ENCODE assay signal across 9 mouse cellular contexts in genomic region chr11:34010859-34011172, GRCm38 (mm10). TPM values are rescaled to one million over a fixed set of nuclear protein-coding genes. Genes with fewer than 3 reads are reported as not detected.
DNase-seq lines count a peak whose midpoint lies in the region; ATAC-seq and TF ChIP-seq lines count a peak whose summit lies in the region.
"Had no signal": no experiment of that assay in that cellular context is flagged by ENCODE, and none has a peak within 500 bp of the region (broad histone marks: within the 10 kb centered on the region; RNA-seq: fewer than 3 reads in every experiment).

No protein-coding gene starts in this region.

- peaks cover 25 to 45% of the 10 kb centered on the region in 2 experiments for H3K4me1 ChIP-seq in CH12.LX (ENCODE audit: control insufficient read depth in 1 of 2, insufficient read depth in 2 of 2)
- no peaks in the 10 kb centered on the region for H3K4me1 ChIP-seq in forebrain, embryonic 12.5 days
- H3K4me1 ChIP-seq in midbrain, embryonic 13.5 days (replicated peaks): no peaks in the 10 kb centered on the region

- dilution Hi-C loops in CH12.LX (cut with MboI; ENCODE audit: extremely low pct_ligation_motif_present, extremely low pct_unique_long_range_greater_than_20kb, low sequenced_read_pairs): no loop called here

- TF ChIP-seq RAD21 in CH12.LX (IDR thresholded peaks at IDR 0.05; ENCODE audit: low read depth, low read length): peak; percentile 28

- no peaks in the 10 kb centered on the region for H3K79me2 ChIP-seq in CH12.LX (replicated peaks; ENCODE audit: control insufficient read depth, extremely low read depth, insufficient read depth, poor library complexity, severe bottlenecking)

- peak; percentile 19 for DNase-seq in embryo, embryonic 10 days (ENCODE audit: low spot score)
- no peak for DNase-seq in embryo, embryonic 9.5 days (ENCODE audit: extremely low spot score)
- DNase-seq in CH12.LX (ENCODE audit: extremely low read depth): peak; percentile 98
- DNase-seq in lung, postnatal 25 days (ENCODE audit: low spot score): peak; percentile 54
- no peak for DNase-seq in cerebellum, adult 9-11 months

- peak overlapping the region; percentile 99 for H3K27ac ChIP-seq in CH12.LX (ENCODE audit: insufficient read depth, low read depth)
- H3K27ac ChIP-seq in forebrain, embryonic 12.5 days: no peak overlapping the region
- H3K27ac ChIP-seq in midbrain, embryonic 13.5 days: no peak overlapping the region

- TF ChIP-seq EP300 in CH12.LX (IDR thresholded peaks at IDR 0.05; ENCODE audit: low read length): peak; percentile 100

- no peak for TF ChIP-seq CTCF in CH12.LX (conservative IDR thresholded peaks at IDR 0.05 in 1 of 2, IDR thresholded peaks at IDR 0.05 in 1 of 2; ENCODE audit: low read depth in 2 of 2, low read length in 2 of 2)

- TF ChIP-seq POLR2A in CH12.LX (IDR thresholded peaks at IDR 0.05; ENCODE audit: low read depth, low read length): peak; percentile 33; the same call in 1 of the 2 replicates

- H3K4me2 ChIP-seq in CH12.LX (ENCODE audit: insufficient read depth, low read depth, poor library complexity, severe bottlenecking): peak overlapping the region; percentile 52
- H3K4me2 ChIP-seq in forebrain, embryonic 12.5 days: no peak overlapping the region
- no peak overlapping the region for H3K4me2 ChIP-seq in midbrain, embryonic 13.5 days (replicated peaks)

- H3K27me3 ChIP-seq in CH12.LX (replicated peaks): no peaks in the 10 kb centered on the region
- H3K27me3 ChIP-seq in forebrain, embryonic 12.5 days: no peaks in the 10 kb centered on the region
- no peaks in the 10 kb centered on the region for H3K27me3 ChIP-seq in midbrain, embryonic 13.5 days

- 79% methylated on average over 4 of the region's 4 CpGs for WGBS in forebrain, embryonic 12.5 days
- 86% methylated on average over 4 of the region's 4 CpGs for WGBS in midbrain, embryonic 13.5 days

- peaks cover 5% of the 10 kb centered on the region for H3K9me3 ChIP-seq in CH12.LX (replicated peaks; ENCODE audit: low read length)
- no peaks in the 10 kb centered on the region for H3K9me3 ChIP-seq in forebrain, embryonic 12.5 days
- no peaks in the 10 kb centered on the region for H3K9me3 ChIP-seq in midbrain, embryonic 13.5 days

- ATAC-seq in hematopoietic stem cell, adult 5-6 weeks (replicated peaks in 1 of 2; ENCODE audit: insufficient read depth in 1 of 2, low FRiP score in 2 of 2, low TSS enrichment in 1 of 2, low read depth in 1 of 2, poor library complexity in 2 of 2, severe bottlenecking in 2 of 2): peak; percentile 60 to 63
- no peak for ATAC-seq in forebrain, embryonic 12.5 days (ENCODE audit: low FRiP score)
- ATAC-seq in midbrain, embryonic 13.5 days: no peak

- H3K9ac ChIP-seq in CH12.LX (ENCODE audit: insufficient read depth, low read depth): peak overlapping the region; percentile 60; the same call in 1 of the 2 replicates
- H3K9ac ChIP-seq in forebrain, embryonic 12.5 days: no peak overlapping the region
- no peak overlapping the region for H3K9ac ChIP-seq in midbrain, embryonic 13.5 days (replicated peaks)

- H3K36me3 ChIP-seq in CH12.LX (replicated peaks in 1 of 2; ENCODE audit: control insufficient read depth in 1 of 2, insufficient read depth in 1 of 2, low read length in 1 of 2): no peaks in the 10 kb centered on the region
- H3K36me3 ChIP-seq in forebrain, embryonic 12.5 days (replicated peaks): no peaks in the 10 kb centered on the region
- H3K36me3 ChIP-seq in midbrain, embryonic 13.5 days: no peaks in the 10 kb centered on the region

- in situ Hi-C loops in CH12.LX (cut with MboI; ENCODE audit: low pct_ligation_motif_present, low pct_unique_long_range_greater_than_20kb, low sequenced_read_pairs): no loop called here

- H3K4me3 ChIP-seq in CH12.LX (replicated peaks in 1 of 3; ENCODE audit: low read depth in 2 of 3, low read length in 2 of 3, poor library complexity in 1 of 3): no peak overlapping the region
- H3K4me3 ChIP-seq in forebrain, embryonic 12.5 days (replicated peaks): no peak overlapping the region
- H3K4me3 ChIP-seq in midbrain, embryonic 13.5 days (replicated peaks): no peak overlapping the region

TF ChIP-seq in CH12.LX, 34 proteins besides CTCF, POLR2A, EP300 and RAD21:
- TF ChIP-seq CHD1 (IDR thresholded peaks at IDR 0.05; ENCODE audit: low read depth, low read length): no peak
- TF ChIP-seq ELF1 (IDR thresholded peaks at IDR 0.05; ENCODE audit: low read depth, low read length): peak; percentile 85
- peak; percentile 100 for TF ChIP-seq TCF12 (IDR thresholded peaks at IDR 0.05; ENCODE audit: low read depth, low read length)
- TF ChIP-seq MEF2A (IDR thresholded peaks at IDR 0.05; ENCODE audit: borderline replicate concordance, low read depth, low read length): peak; percentile 98
- peak; percentile 94 for TF ChIP-seq MAFK (IDR thresholded peaks at IDR 0.05; ENCODE audit: insufficient replicate concordance, low read length)
- TF ChIP-seq BHLHE40 (IDR thresholded peaks at IDR 0.05; ENCODE audit: low read depth, low read length): peak; percentile 100
- TF ChIP-seq USF1 (IDR thresholded peaks at IDR 0.05; ENCODE audit: low read depth, low read length): no peak
- no peak for TF ChIP-seq KAT2A (IDR thresholded peaks at IDR 0.05; ENCODE audit: insufficient replicate concordance, low read length)
- TF ChIP-seq GABPA (IDR thresholded peaks at IDR 0.05; ENCODE audit: insufficient replicate concordance, low read depth, low read length): no peak
- TF ChIP-seq PAX5 (IDR thresholded peaks at IDR 0.05; ENCODE audit: low read length): no peak
- no peak; the same call in 1 of the 2 replicates for TF ChIP-seq ZC3H11A (IDR thresholded peaks at IDR 0.05; ENCODE audit: low read depth, low read length)
- TF ChIP-seq JUN (IDR thresholded peaks at IDR 0.05; ENCODE audit: insufficient read depth, low read depth, low read length): peak; percentile 99
- TF ChIP-seq HCFC1 (IDR thresholded peaks at IDR 0.05; ENCODE audit: low read depth, low read length): peak; percentile 59
- TF ChIP-seq TBP (conservative IDR thresholded peaks at IDR 0.05; ENCODE audit: low read depth, low read length): no peak
- no peak for TF ChIP-seq USF2 (conservative IDR thresholded peaks at IDR 0.05; ENCODE audit: low read depth, low read length)
- TF ChIP-seq SIN3A (IDR thresholded peaks at IDR 0.05; ENCODE audit: low read length): peak; percentile 85
- no peak for TF ChIP-seq UBTF (IDR thresholded peaks at IDR 0.05; ENCODE audit: low read depth, low read length)
- peak; percentile 99 for TF ChIP-seq JUND (conservative IDR thresholded peaks at IDR 0.05; ENCODE audit: low read depth, low read length)
- peak; percentile 36; the same call in 1 of the 2 replicates for TF ChIP-seq NELFE (IDR thresholded peaks at IDR 0.05; ENCODE audit: low read depth, low read length)
- TF ChIP-seq MYC (IDR thresholded peaks at IDR 0.05; ENCODE audit: low read depth, low read length): peak; percentile 99
- peak; percentile 100 for TF ChIP-seq IRF4 (IDR thresholded peaks at IDR 0.05; ENCODE audit: low read depth, low read length)
- no peak for TF ChIP-seq E2F4 (IDR thresholded peaks at IDR 0.05; ENCODE audit: insufficient replicate concordance, low read depth, low read length)
- peak; percentile 58; the same call in 1 of the 2 replicates for TF ChIP-seq ZNF384 (IDR thresholded peaks at IDR 0.05; ENCODE audit: low read depth, low read length)
- TF ChIP-seq POLR2AphosphoS2 (IDR thresholded peaks at IDR 0.05; ENCODE audit: low read depth, low read length): no peak
- TF ChIP-seq MXI1 (IDR thresholded peaks at IDR 0.05; ENCODE audit: low read depth, low read length): peak; percentile 86
- peak; percentile 100 for TF ChIP-seq ETS1 (conservative IDR thresholded peaks at IDR 0.05; ENCODE audit: low read depth, low read length)
- TF ChIP-seq MAX (IDR thresholded peaks at IDR 0.05; ENCODE audit: low read length): peak; percentile 97
- TF ChIP-seq ZMIZ1 (IDR thresholded peaks at IDR 0.05; ENCODE audit: low read depth, low read length): no peak; the same call in 1 of the 2 replicates
- peak; percentile 50 for TF ChIP-seq SMC3 (IDR thresholded peaks at IDR 0.05; ENCODE audit: low read depth, low read length)
- peak; percentile 98 for TF ChIP-seq CHD2 (IDR thresholded peaks at IDR 0.05; ENCODE audit: low read length)
- peak; percentile 62 for TF ChIP-seq NRF1 (IDR thresholded peaks at IDR 0.05; ENCODE audit: low read depth, low read length)
- TF ChIP-seq RCOR1 (conservative IDR thresholded peaks at IDR 0.05; ENCODE audit: low read depth, low read length): peak; percentile 100
- TF ChIP-seq ZKSCAN1 (IDR thresholded peaks at IDR 0.05; ENCODE audit: borderline replicate concordance, low read depth, low read length): no peak
- TF ChIP-seq MAZ (IDR thresholded peaks at IDR 0.05; ENCODE audit: low read depth, low read length): peak; percentile 99

RNA-seq across cellular contexts. Expression of gene Kcnip1, which starts 17.9 kb away (rescaled TPM):
- 0.04 TPM in 2 replicates for total RNA-seq in CH12.LX (2012; rRNA removed)
- 0.14 TPM in 1 of 2 replicates, not detected in the other for total RNA-seq in CH12.LX (2014; rRNA removed)
- 0.17 TPM in 1 of 2 replicates, not detected in the other for polyA plus RNA-seq in CH12.LX (2012; ENCODE audit: insufficient read length, low read depth)
- not detected in 2 replicates for total RNA-seq in hematopoietic stem cell, adult 5-6 weeks (2017)
- 16.3 and 17.3 TPM in 2 replicates for polyA plus RNA-seq in forebrain, embryonic 12.5 days (2016; fragmentation: Nextera tagmentation; extraction: Ambion mirVana)
- polyA plus RNA-seq in midbrain, embryonic 13.5 days (2015; fragmentation: Nextera tagmentation; extraction: Ambion mirVana): 41.6 and 45.9 TPM in 2 replicates
- polyA plus RNA-seq: C2C12 had no signal

RNA-seq across cellular contexts. Expression of gene Lcp2, which starts 35.9 kb away (rescaled TPM):
- total RNA-seq in CH12.LX (2012; rRNA removed) (18.3 and 19.4 TPM in 2 replicates), CH12.LX (2014; rRNA removed) (5.9 and 24.0 TPM in 2 replicates)
- 18.7 and 20.1 TPM in 2 replicates for polyA plus RNA-seq in CH12.LX (2012; ENCODE audit: insufficient read length, low read depth)
- total RNA-seq in hematopoietic stem cell, adult 5-6 weeks (2017): 57.2 and 60.3 TPM in 2 replicates
- 1.1 and 1.8 TPM in 2 replicates for polyA plus RNA-seq in forebrain, embryonic 12.5 days (2016; fragmentation: Nextera tagmentation; extraction: Ambion mirVana)
- polyA plus RNA-seq in midbrain, embryonic 13.5 days (2015; fragmentation: Nextera tagmentation; extraction: Ambion mirVana): 1.2 and 1.5 TPM in 2 replicates
- polyA plus RNA-seq: C2C12 had no signal

RNA-seq across cellular contexts. Expression of gene Kcnmb1, which starts 48.0 kb away (rescaled TPM):
- 0.04 TPM in 1 of 2 replicates, not detected in the other for total RNA-seq in CH12.LX (2012; rRNA removed)
- 0.09 TPM in 1 of 2 replicates, not detected in the other for total RNA-seq in CH12.LX (2014; rRNA removed)
- 0.33 and 0.49 TPM in 2 replicates for polyA plus RNA-seq in CH12.LX (2012; ENCODE audit: insufficient read length, low read depth)
- total RNA-seq in hematopoietic stem cell, adult 5-6 weeks (2017): not detected in 2 replicates
- 0.08 TPM in 1 of 2 replicates, not detected in the other for polyA plus RNA-seq in forebrain, embryonic 12.5 days (2016; fragmentation: Nextera tagmentation; extraction: Ambion mirVana)
- polyA plus RNA-seq in midbrain, embryonic 13.5 days (2015; fragmentation: Nextera tagmentation; extraction: Ambion mirVana): 0.19 TPM in 2 replicates

Comparison
In these comparisons a context has a peak if more than half of its experiments do, and no peak if none do; other contexts are left out.
1. DNase-seq: peak in embryo, embryonic 10 days (single experiment), CH12.LX (single experiment) and lung, postnatal 25 days (single experiment); none in embryo, embryonic 9.5 days (single experiment) and cerebellum, adult 9-11 months (single experiment).
2. ATAC-seq: peak in hematopoietic stem cell, adult 5-6 weeks (2 of 2); none in forebrain, embryonic 12.5 days (single experiment) and midbrain, embryonic 13.5 days (single experiment).
3. RNA of gene Kcnip1, which starts 17.9 kb away (polyA plus RNA-seq): 41.6 to 45.9 TPM in midbrain, embryonic 13.5 days and 16.3 to 17.3 TPM in forebrain, embryonic 12.5 days; 0.17 TPM in CH12.LX; every median in the first group is over 10 times any median in the second.